Mouse (Mus musculus): ENCODE measurements at regions not wholly inside any gene's neighbourhood (a gene's known extent, or its start where the extent isn't known, plus 50 kb on each side); places are given as distances from the start of the nearest gene placed in this dataset.

GRCm38 (mm10) chr6:78599751-78600150 is 131.1 kb upstream of the Reg3g start:
- DNase-seq, result no peak

- DNase-seq, result no peak
Measured at GRCm38 (mm10) chr6:78570000-78570597, 101.4 kb upstream of the Reg3g start.

GRCm38 (mm10) chr6:78553008-78553698 is 84.5 kb upstream of the Reg3g start:
- DNase-seq, result no peak

- DNase-seq, result no peak
Measured at GRCm38 (mm10) chr6:78552353-78552698, 83.7 kb upstream of the Reg3g start.

GRCm38 (mm10) chr6:78551666-78552352 is 83.1 kb upstream of the Reg3g start:
- no peak for DNase-seq

GRCm38 (mm10) chr6:78548476-78548875 is 79.8 kb upstream of the Reg3g start:
- no peak for DNase-seq

- DNase-seq, result no peak
Measured at GRCm38 (mm10) chr6:78547721-78548120, 79.0 kb upstream of the Reg3g start.

- peak; percentile 44 to 75 for DNase-seq
Measured at GRCm38 (mm10) chr6:78544238-78544637, 75.6 kb upstream of the Reg3g start.

- DNase-seq, result no peak
Measured at GRCm38 (mm10) chr6:78537476-78537875, 68.8 kb upstream of the Reg3g start.

- DNase-seq, result no peak
Measured at GRCm38 (mm10) chr6:78526986-78527762, 58.5 kb upstream of the Reg3g start.
